Mouse (Mus musculus): Measurements from ENCODE around the gene Npc2.

GRCm38 (mm10) chr12:84819236-84820168 is 46.5 kb upstream of the Npc2 start:
- no peak for TF ChIP-seq POLR2A (IDR thresholded peaks at IDR 0.05; ENCODE audit: low read depth, low read length)
- TF ChIP-seq CTCF (IDR thresholded peaks at IDR 0.05; ENCODE audit: extremely low read depth, insufficient read length, insufficient replicate concordance, low read depth, low read length): no peak

All from small intestine, adult 2 months (tissue).